Mouse (Mus musculus): ENCODE data around the gene Pfkfb3. TPM values are rescaled to one million over a fixed set of nuclear protein-coding genes. Genes with fewer than 3 reads are reported as not detected.

The Pfkfb3 gene
- polyA plus RNA-seq, 1 experiment from 2014 or later = 30.0 TPM

DNA sequence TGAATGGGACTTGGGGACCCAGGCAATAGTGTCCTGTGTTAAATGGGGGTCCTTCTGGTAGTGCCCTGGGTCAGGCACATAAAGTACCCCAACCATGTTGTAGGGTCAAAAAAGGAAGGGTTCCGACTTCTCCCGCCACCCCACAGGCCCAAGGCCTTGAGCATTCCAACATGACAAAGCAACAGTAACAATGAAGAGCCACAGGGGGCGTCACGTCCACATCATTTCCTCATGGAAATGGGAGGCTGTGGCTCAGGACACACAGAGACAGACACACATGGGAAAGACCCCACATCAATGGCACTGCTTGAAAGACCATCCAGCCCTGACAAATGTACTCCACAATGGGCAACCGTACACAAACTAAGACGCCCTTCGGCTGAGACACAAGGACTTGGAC is 78.6 kb downstream of the Pfkfb3 start:
- WGBS = 90% methylated on average over 7 of the region's 7 CpGs
- Histone ChIP-seq H3K36me3 (ENCODE audit: insufficient read depth) (peaks cover 95% of the 10 kb centered on the region), H3K27ac (ENCODE audit: low read depth) (no peak overlapping the region), H3K9me3 (ENCODE audit: low read depth, low read length) (no peaks in the 10 kb centered on the region), H3K27me3 (ENCODE audit: insufficient read depth, low read length) (no peaks in the 10 kb centered on the region), H3K4me2 (no peak overlapping the region), H3K4me1 (ENCODE audit: insufficient read depth) (no peaks in the 10 kb centered on the region), H3K4me3 (ENCODE audit: low read depth, low read length) (no peak overlapping the region), H3K9ac (no peak overlapping the region)
- no peak for TF ChIP-seq CTCF (IDR thresholded peaks at IDR 0.05; ENCODE audit: low read depth)
- no peak for ATAC-seq (ENCODE audit: insufficient read depth)
- DNase-seq = no peak

DNA sequence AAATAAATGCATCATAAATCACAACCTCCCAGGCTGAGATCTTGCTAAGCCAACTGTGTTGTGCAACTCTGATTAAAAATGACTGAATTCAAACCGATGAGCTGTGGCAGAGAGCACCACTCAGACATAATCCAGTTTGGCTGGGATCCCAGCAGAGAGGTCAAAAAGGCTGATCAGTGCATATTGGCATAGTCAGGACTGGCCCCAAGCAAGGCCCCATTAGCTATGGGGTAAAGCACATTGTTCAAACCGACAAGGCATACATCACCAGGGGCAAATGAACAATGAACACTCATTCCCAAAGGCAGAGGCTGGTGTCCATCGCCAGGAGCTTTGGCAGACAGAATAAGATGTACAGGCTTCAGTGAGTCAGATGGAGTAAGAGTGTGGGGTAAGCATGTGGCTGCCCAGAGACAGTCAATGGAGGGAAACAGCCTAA is 89.2 kb downstream of the Pfkfb3 start:
- H3K27me3 ChIP-seq (ENCODE audit: insufficient read depth, low read length) = no peaks in the 10 kb centered on the region
- H3K4me3 ChIP-seq (ENCODE audit: low read depth, low read length) = no peak overlapping the region
- 39% methylated on average over 3 of the region's 3 CpGs for WGBS
- no peak for TF ChIP-seq CTCF (IDR thresholded peaks at IDR 0.05; ENCODE audit: low read depth)
- peak; percentile 89 for DNase-seq
- H3K27ac ChIP-seq (ENCODE audit: low read depth) = no peak overlapping the region; the same call in 1 of the 2 replicates
- H3K4me1 ChIP-seq (ENCODE audit: insufficient read depth) = no peaks in the 10 kb centered on the region; the same call in 1 of the 2 replicates
- H3K4me2 ChIP-seq = no peak overlapping the region
- ATAC-seq (ENCODE audit: insufficient read depth) = peak; percentile 95
- no peak overlapping the region for H3K9ac ChIP-seq
- H3K36me3 ChIP-seq (ENCODE audit: insufficient read depth) = 0 out of 2 replicates have a peak, but pooled peaks cover 1% of the 10 kb centered on the region
- no peaks in the 10 kb centered on the region for H3K9me3 ChIP-seq (ENCODE audit: low read depth, low read length)

DNA sequence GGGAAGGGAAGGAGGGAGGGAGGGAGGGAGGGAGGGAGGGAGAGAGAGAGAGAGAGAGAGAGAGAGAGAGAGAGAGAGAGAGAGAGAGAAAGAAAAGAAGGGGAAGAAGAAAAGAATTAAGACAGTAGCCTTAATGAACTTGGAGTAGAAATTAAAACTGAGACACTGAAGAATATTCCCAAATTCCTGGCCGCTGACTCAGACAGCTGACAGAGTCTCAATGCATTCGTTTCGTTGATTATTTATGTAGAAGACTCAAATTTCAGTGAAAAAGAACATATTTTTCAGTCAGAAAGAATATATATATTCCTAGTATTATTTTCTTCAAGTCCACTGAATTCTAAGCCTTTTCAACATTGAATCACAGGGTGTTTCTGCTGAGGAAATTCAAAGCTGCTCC is 92.9 kb downstream of the Pfkfb3 start:
- Histone ChIP-seq H3K27me3 (ENCODE audit: insufficient read depth, low read length) (no peaks in the 10 kb centered on the region), H3K4me1 (ENCODE audit: insufficient read depth) (no peaks in the 10 kb centered on the region; the same call in 1 of the 2 replicates), H3K4me3 (ENCODE audit: low read depth, low read length) (no peak overlapping the region), H3K36me3 (ENCODE audit: insufficient read depth) (no peaks in the 10 kb centered on the region), H3K4me2 (no peak overlapping the region), H3K9me3 (ENCODE audit: low read depth, low read length) (no peaks in the 10 kb centered on the region), H3K27ac (ENCODE audit: low read depth) (no peak overlapping the region), H3K9ac (no peak overlapping the region)
- ATAC-seq (ENCODE audit: insufficient read depth) = no peak
- WGBS = 36% methylated on average over 3 of the region's 3 CpGs
- DNase-seq = no peak
- no peak for TF ChIP-seq CTCF (IDR thresholded peaks at IDR 0.05; ENCODE audit: low read depth)

DNA sequence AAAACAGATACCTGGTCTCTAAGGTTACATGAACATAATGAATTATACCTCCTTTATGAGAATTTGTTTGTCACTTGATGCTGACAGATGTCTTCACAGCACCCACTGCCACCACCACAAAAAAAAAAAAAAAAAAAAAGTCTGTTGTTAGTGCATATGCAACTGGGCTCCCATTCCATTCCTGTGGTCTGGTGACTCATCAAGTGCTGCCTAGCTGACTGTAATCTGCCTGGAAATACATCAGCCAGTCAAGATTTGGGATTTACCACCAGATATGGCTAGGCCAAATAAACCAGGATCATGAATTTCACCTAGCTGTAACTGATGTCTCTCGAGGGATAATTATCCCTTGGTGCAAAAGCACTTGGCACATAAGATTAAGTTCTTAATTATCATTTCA is 95.4 kb downstream of the Pfkfb3 start:
- H3K9me3 ChIP-seq (ENCODE audit: low read depth, low read length) = no peaks in the 10 kb centered on the region
- TF ChIP-seq CTCF (IDR thresholded peaks at IDR 0.05; ENCODE audit: low read depth) = no peak
- H3K4me2 ChIP-seq = no peak overlapping the region
- H3K36me3 ChIP-seq (ENCODE audit: insufficient read depth) = no peaks in the 10 kb centered on the region
- DNase-seq (no peak), ATAC-seq (ENCODE audit: insufficient read depth) (no peak; the same call in 1 of the 2 replicates)
- H3K4me1 ChIP-seq (ENCODE audit: insufficient read depth) = no peaks in the 10 kb centered on the region; the same call in 1 of the 2 replicates
- no peaks in the 10 kb centered on the region for H3K27me3 ChIP-seq (ENCODE audit: insufficient read depth, low read length)
- 85% methylated on average over 1 of the region's 1 CpGs for WGBS
- no peak overlapping the region for H3K9ac ChIP-seq
- no peak overlapping the region for H3K27ac ChIP-seq (ENCODE audit: low read depth)
- no peak overlapping the region for H3K4me3 ChIP-seq (ENCODE audit: low read depth, low read length)

DNA sequence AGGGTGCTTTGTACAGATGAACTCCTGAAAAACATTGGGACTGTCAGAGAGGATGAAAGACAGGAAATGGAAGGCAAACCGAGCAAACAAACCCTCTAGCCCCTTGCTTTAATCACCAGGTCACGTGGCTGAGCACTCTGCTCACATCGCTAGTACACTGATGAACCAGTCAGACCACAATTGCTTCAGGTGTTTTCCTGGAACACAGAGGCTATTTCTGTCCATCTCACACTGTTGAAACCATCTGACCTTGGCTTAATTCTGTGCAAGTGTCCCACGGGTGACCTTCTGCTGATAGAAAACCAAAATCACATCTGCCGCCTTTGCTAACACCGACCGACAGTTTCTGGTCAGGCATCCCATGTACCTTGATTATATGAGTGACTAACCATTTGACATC is 96.0 kb downstream of the Pfkfb3 start:
- H3K9ac ChIP-seq = no peak overlapping the region
- H3K4me3 ChIP-seq (ENCODE audit: low read depth, low read length) = no peak overlapping the region
- no peaks in the 10 kb centered on the region; the same call in 1 of the 2 replicates for H3K4me1 ChIP-seq (ENCODE audit: insufficient read depth)
- H3K36me3 ChIP-seq (ENCODE audit: insufficient read depth) = no peaks in the 10 kb centered on the region
- no peak overlapping the region for H3K4me2 ChIP-seq
- TF ChIP-seq CTCF (IDR thresholded peaks at IDR 0.05; ENCODE audit: low read depth) = no peak
- DNase-seq = peak; percentile 45
- no peak overlapping the region for H3K27ac ChIP-seq (ENCODE audit: low read depth)
- no peaks in the 10 kb centered on the region for H3K9me3 ChIP-seq (ENCODE audit: low read depth, low read length)
- H3K27me3 ChIP-seq (ENCODE audit: insufficient read depth, low read length) = no peaks in the 10 kb centered on the region
- ATAC-seq (ENCODE audit: insufficient read depth) = peak; percentile 63; the same call in 1 of the 2 replicates
- WGBS = 42% methylated on average over 7 of the region's 7 CpGs

DNA sequence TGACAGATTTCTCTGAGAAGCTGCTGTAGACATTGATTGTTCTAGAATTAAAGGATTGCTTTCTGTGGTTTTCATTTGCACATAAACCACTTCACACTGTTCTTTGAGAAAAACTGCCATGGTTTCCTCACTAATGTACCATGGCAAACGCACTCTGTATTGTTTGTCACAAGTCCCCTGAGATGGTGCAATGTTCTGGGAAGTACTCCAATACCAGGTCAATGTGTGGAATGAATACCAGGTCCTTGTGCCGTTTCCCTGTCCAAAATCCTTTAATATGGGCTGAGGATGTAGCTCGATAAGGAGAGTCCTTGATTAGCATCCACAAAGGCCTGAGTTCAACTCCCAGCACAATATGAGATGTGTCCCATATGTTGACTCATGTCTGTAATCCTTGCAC is 105.2 kb downstream of the Pfkfb3 start:
- no peaks in the 10 kb centered on the region for H3K27me3 ChIP-seq (ENCODE audit: insufficient read depth, low read length)
- DNase-seq (no peak), ATAC-seq (ENCODE audit: insufficient read depth) (no peak)
- no peak overlapping the region for H3K9ac ChIP-seq
- H3K27ac ChIP-seq (ENCODE audit: low read depth) = no peak overlapping the region
- 82% methylated on average over 3 of the region's 3 CpGs for WGBS
- H3K9me3 ChIP-seq (ENCODE audit: low read depth, low read length) = no peaks in the 10 kb centered on the region
- H3K4me3 ChIP-seq (ENCODE audit: low read depth, low read length) = no peak overlapping the region
- no peaks in the 10 kb centered on the region for H3K4me1 ChIP-seq (ENCODE audit: insufficient read depth)
- no peaks in the 10 kb centered on the region for H3K36me3 ChIP-seq (ENCODE audit: insufficient read depth)
- no peak overlapping the region for H3K4me2 ChIP-seq
- no peak for TF ChIP-seq CTCF (IDR thresholded peaks at IDR 0.05; ENCODE audit: low read depth)

DNA sequence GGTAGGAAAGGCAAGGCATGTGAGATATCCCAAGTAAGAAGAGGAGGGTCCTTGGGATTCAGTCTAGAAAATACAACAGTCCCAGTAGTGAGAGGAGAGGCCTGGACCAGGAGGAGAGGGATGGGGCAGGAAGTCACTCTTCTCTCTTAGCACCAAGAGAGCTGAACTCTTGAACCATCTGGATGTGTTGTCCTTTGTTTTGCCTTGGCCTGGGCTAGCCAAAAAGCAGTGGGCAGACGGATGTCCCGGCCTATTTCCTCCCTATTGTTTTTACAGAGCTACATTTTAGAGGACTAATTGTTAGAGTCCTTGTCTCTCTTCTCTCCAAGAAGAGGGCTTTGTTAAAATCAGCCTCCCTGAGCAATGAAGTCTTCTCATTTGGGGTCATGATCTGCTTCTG is 106.0 kb downstream of the Pfkfb3 start:
- no peak overlapping the region for H3K9ac ChIP-seq
- no peaks in the 10 kb centered on the region for H3K4me1 ChIP-seq (ENCODE audit: insufficient read depth)
- H3K36me3 ChIP-seq (ENCODE audit: insufficient read depth) = no peaks in the 10 kb centered on the region
- H3K4me2 ChIP-seq = no peak overlapping the region
- H3K4me3 ChIP-seq (ENCODE audit: low read depth, low read length) = no peak overlapping the region
- no peak overlapping the region for H3K27ac ChIP-seq (ENCODE audit: low read depth)
- ATAC-seq (ENCODE audit: insufficient read depth) (no peak), DNase-seq (peak; percentile 39)
- no peaks in the 10 kb centered on the region for H3K9me3 ChIP-seq (ENCODE audit: low read depth, low read length)
- no peak for TF ChIP-seq CTCF (IDR thresholded peaks at IDR 0.05; ENCODE audit: low read depth)
- 57% methylated on average over 2 of the region's 2 CpGs for WGBS
- H3K27me3 ChIP-seq (ENCODE audit: insufficient read depth, low read length) = no peaks in the 10 kb centered on the region

DNA sequence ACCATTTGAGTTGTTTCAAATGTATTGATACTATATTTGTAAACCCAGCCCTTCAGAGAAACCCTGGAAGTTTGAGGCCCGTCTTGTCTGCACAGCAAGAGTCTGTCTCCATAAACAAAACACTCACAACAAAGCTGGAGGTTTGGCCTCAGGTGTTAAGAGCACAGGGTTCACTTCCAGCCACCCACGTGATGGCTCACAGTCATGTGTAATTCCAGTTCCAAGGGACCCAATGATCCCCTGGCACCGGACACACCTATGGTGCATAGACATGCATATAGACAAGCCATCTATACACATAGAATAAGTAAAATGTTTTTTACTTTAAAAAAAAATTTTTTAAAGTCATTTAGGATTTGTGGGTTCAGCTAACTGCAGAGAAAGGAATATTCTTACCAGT is 108.2 kb downstream of the Pfkfb3 start:
- H3K4me2 ChIP-seq = no peak overlapping the region
- no peak overlapping the region for H3K9ac ChIP-seq
- H3K4me1 ChIP-seq (ENCODE audit: insufficient read depth) = no peaks in the 10 kb centered on the region
- no peaks in the 10 kb centered on the region for H3K36me3 ChIP-seq (ENCODE audit: insufficient read depth)
- no peak overlapping the region for H3K27ac ChIP-seq (ENCODE audit: low read depth)
- WGBS = 79% methylated on average over 3 of the region's 3 CpGs
- ATAC-seq (ENCODE audit: insufficient read depth) (no peak), DNase-seq (no peak)
- H3K9me3 ChIP-seq (ENCODE audit: low read depth, low read length) = no peaks in the 10 kb centered on the region
- H3K27me3 ChIP-seq (ENCODE audit: insufficient read depth, low read length) = no peaks in the 10 kb centered on the region
- no peak for TF ChIP-seq CTCF (IDR thresholded peaks at IDR 0.05; ENCODE audit: low read depth)
- no peak overlapping the region for H3K4me3 ChIP-seq (ENCODE audit: low read depth, low read length)

All from lung, embryonic 14.5 days (tissue).